Mouse (Mus musculus) forebrain, embryonic 16.5 days (tissue): ENCODE data around the gene Cyp2d34. TPM values are rescaled to one million over a fixed set of nuclear protein-coding genes. Genes with fewer than 3 reads are reported as not detected.

Experiments
- ATAC-seq: fragments of 200-750 bp; cut with Nextera tagmentation; 2 replicates; pipeline ENCODE4 v1.8.0; 2017; ENCODE audit warnings: mild to moderate bottlenecking, moderate library complexity
- H3K27ac ChIP-seq: fragments of 300-500 bp; sonication (generic); 2 replicates; pipeline ENCODE4 v1.5.1; 2014; ENCODE audit warnings: low read length, control low read depth
- H3K27me3 ChIP-seq: fragments of 300-500 bp; sonication (generic); replicated peaks from 2 replicates; pipeline ENCODE4 v1.6.1; 2014; ENCODE audit warnings: low read length; ENCODE audit not compliant: control insufficient read depth, insufficient read depth
- H3K36me3 ChIP-seq: fragments of 300-500 bp; sonication (generic); 2 replicates; pipeline ENCODE4 v1.6.1; 2014; ENCODE audit not compliant: control insufficient read depth, insufficient read depth
- H3K4me1 ChIP-seq: fragments of 300-500 bp; sonication (generic); replicated peaks from 2 replicates; pipeline ENCODE4 v1.6.1; 2014; ENCODE audit warnings: low read length; ENCODE audit not compliant: control insufficient read depth, insufficient read depth
- H3K4me2 ChIP-seq: fragments of 300-500 bp; sonication (generic); 2 replicates; pipeline ENCODE4 v1.6.1; 2014; ENCODE audit warnings: mild to moderate bottlenecking, low read length, control low read depth
- H3K4me3 ChIP-seq: fragments of 300-500 bp; sonication (generic); replicated peaks from 2 replicates; pipeline ENCODE4 v1.5.1; 2014; ENCODE audit warnings: mild to moderate bottlenecking, low read length, control low read depth
- H3K9ac ChIP-seq: fragments of 300-500 bp; sonication (generic); replicated peaks from 2 replicates; pipeline ENCODE4 v1.6.1; 2014; ENCODE audit warnings: low read depth, low read length, control low read depth
- H3K9me3 ChIP-seq: fragments of 300-500 bp; sonication (generic); 2 replicates; pipeline ENCODE4 v1.6.1; 2016; ENCODE audit warnings: low read length; ENCODE audit not compliant: control insufficient read depth
- WGBS: fragments of 180-500 bp; shearing (Covaris S2); extraction: QIAGEN DNeasy Blood & Tissue Kit; methylation state at CpG from one replicate; pipeline ENCODE4 v1.1.7; 2014; 5-methylcytosine and 5-hydroxymethylcytosine counted together
- polyA plus RNA-seq: library from polyadenylated mRNA; unstranded; fragments of >200 nt; fragmentation: Nextera tagmentation; extraction: Ambion mirVana; gene quantifications from 2 replicates; pipeline ENCODE4 v1.2.1, GENCODE M21; 2015

The Cyp2d34 gene
- not detected in 2 replicates for polyA plus RNA-seq

GRCm38 (mm10) chr15:82620531-82621202 is at the start of gene Cyp2d34:
TSS of gene Cyp2d34 (minus strand) at chr15:82620946.
- Histone ChIP-seq H3K27me3 (no peaks in the 10 kb centered on the region), H3K4me2 (no peak within 1 kb of the TSS), H3K27ac (no peak within 1 kb of the TSS), H3K9me3 (no peaks in the 10 kb centered on the region), H3K4me3 (no peak within 1 kb of the TSS), H3K36me3 (no peaks in the 10 kb centered on the region), H3K4me1 (no peaks in the 10 kb centered on the region), H3K9ac (no peak within 1 kb of the TSS)
- WGBS = 87% methylated on average over 7 of the region's 7 CpGs
- no peak for ATAC-seq

DNA sequence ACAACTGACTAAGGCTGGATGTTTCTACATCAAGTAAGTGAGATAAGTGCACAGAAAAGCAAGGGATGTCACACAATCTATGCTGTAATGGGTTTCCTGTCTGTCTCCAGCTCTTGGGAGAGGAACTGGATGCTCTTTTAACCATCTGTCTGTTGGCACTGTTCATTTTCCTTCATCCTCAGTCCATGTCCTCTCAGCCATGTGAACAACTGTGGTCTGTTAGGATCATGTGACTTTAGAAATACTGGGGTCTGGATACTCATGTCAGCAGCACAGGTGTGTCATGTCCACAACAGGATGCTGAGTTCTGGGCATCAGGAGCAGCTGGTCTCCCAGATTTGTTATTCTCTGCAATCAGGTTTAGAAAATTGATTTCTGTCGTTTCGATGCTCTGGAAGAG is 35.6 kb upstream of the Cyp2d34 start:
- no peaks in the 10 kb centered on the region for H3K9me3 ChIP-seq
- H3K4me1 ChIP-seq = no peaks in the 10 kb centered on the region
- no peak overlapping the region for H3K9ac ChIP-seq
- H3K36me3 ChIP-seq = no peaks in the 10 kb centered on the region
- H3K27me3 ChIP-seq = no peaks in the 10 kb centered on the region
- no peak overlapping the region for H3K4me2 ChIP-seq
- 74% methylated on average over 2 of the region's 2 CpGs for WGBS
- no peak for ATAC-seq
- H3K27ac ChIP-seq = no peak overlapping the region
- H3K4me3 ChIP-seq = no peak overlapping the region

DNA sequence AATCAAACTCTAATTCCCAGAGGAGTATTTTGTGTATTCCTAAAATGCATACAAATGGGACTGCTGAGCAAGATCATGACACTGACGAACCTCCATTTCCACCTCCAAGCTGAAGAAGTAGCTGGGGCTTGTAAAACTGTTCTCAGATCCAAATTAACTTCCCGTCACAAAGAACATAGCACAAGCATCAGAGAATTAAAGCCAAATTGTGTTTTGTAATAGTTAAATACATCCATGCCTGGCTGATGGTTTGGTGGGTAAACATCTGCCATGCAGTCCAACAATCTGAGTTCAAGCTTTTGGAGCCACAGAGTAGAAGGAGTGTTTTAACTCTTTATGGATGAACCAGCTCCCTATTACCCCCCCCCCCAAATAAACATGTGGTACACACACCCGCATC is 23.6 kb upstream of the Cyp2d34 start:
- WGBS = 90% methylated on average over 3 of the region's 3 CpGs
- no peaks in the 10 kb centered on the region for H3K9me3 ChIP-seq
- ATAC-seq = no peak
- no peak overlapping the region for H3K27ac ChIP-seq
- H3K4me1 ChIP-seq = no peaks in the 10 kb centered on the region
- H3K36me3 ChIP-seq = no peaks in the 10 kb centered on the region
- no peak overlapping the region for H3K4me3 ChIP-seq
- H3K4me2 ChIP-seq = no peak overlapping the region
- no peaks in the 10 kb centered on the region for H3K27me3 ChIP-seq
- no peak overlapping the region for H3K9ac ChIP-seq

DNA sequence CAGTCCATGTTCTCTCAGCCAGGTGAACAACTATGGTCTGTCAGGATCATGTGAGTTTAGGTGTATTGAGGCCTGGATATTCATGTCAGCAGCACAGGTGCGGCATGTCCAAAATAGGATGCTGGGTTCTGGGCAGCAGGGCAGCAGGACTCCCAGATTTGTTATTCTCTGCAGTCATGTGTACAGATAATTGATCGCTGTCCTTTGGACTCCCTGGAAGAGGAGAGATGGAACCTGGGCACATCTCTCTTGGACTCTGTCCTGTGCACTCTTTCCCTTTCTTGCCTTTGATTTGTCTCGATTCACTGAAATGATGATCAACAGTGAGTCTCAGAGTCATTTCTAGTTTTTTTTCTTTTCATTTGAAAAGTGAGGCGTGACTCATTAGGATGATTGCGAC is 23.0 kb upstream of the Cyp2d34 start:
- Histone ChIP-seq H3K4me1 (no peaks in the 10 kb centered on the region), H3K27me3 (no peaks in the 10 kb centered on the region), H3K36me3 (no peaks in the 10 kb centered on the region), H3K4me3 (no peak overlapping the region), H3K4me2 (no peak overlapping the region), H3K9ac (no peak overlapping the region), H3K27ac (no peak overlapping the region), H3K9me3 (no peaks in the 10 kb centered on the region)
- WGBS = 92% methylated on average over 5 of the region's 5 CpGs
- ATAC-seq = no peak

DNA sequence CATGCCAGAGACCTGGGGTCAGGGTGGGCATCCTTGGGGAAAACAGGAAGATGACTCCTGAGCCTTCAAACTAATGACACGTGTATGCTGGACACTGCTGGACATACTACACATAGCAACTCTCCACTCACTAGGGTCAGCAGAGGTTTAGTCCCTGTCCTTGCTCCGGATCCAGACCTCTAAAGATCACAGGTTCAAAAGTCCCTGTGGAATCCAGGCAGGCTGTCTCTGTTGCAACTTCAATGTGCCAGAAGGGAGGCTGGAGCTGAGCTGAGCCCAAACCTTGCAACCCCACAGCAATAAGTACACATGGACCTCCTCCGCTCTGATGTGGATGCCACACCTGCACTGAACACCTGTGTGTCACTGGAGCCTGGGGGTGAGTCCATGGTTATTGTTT is 22.0 kb upstream of the Cyp2d34 start:
- Histone ChIP-seq H3K9ac (no peak overlapping the region), H3K4me2 (no peak overlapping the region), H3K36me3 (no peaks in the 10 kb centered on the region), H3K4me3 (no peak overlapping the region), H3K27me3 (no peaks in the 10 kb centered on the region), H3K9me3 (no peaks in the 10 kb centered on the region), H3K27ac (no peak overlapping the region), H3K4me1 (no peaks in the 10 kb centered on the region)
- no peak for ATAC-seq
- 82% methylated on average over 3 of the region's 3 CpGs for WGBS

DNA sequence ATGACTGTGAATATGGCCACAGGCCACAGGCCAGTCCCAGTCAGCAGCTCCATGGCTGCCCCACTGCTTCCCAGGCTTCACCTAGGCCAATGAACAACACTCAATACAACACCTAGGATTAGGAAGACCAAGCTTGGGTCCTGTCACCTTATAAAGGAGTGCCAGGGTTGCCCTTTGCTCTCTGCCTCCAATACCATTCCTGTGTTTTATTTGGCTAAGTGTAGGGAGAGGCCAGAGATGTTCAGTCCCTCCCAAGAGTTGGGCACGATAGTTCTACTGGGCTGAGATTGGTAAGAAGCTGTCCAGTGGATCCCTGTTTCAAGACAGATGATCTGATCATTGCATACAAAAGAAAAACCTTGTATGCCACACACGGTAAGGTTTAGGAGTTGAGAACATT is 21.2 kb upstream of the Cyp2d34 start:
- H3K9me3 ChIP-seq = no peaks in the 10 kb centered on the region
- no peak overlapping the region for H3K27ac ChIP-seq
- no peak overlapping the region for H3K4me3 ChIP-seq
- H3K9ac ChIP-seq = no peak overlapping the region
- H3K36me3 ChIP-seq = no peaks in the 10 kb centered on the region
- 85% methylated on average over 2 of the region's 2 CpGs for WGBS
- H3K27me3 ChIP-seq = no peaks in the 10 kb centered on the region
- no peak overlapping the region for H3K4me2 ChIP-seq
- ATAC-seq = no peak
- no peaks in the 10 kb centered on the region for H3K4me1 ChIP-seq

- Histone ChIP-seq H3K9me3 (no peaks in the 10 kb centered on the region), H3K27me3 (no peaks in the 10 kb centered on the region), H3K4me1 (no peaks in the 10 kb centered on the region), H3K4me2 (no peak overlapping the region), H3K36me3 (no peaks in the 10 kb centered on the region), H3K9ac (no peak overlapping the region), H3K4me3 (no peak overlapping the region), H3K27ac (no peak overlapping the region)
- ATAC-seq = no peak
- 89% methylated on average over 5 of the region's 5 CpGs for WGBS
Observed at GRCm38 (mm10) chr15:82641390-82641789, 20.6 kb upstream of the Cyp2d34 start.

GRCm38 (mm10) chr15:82640201-82640600 is 19.5 kb upstream of the Cyp2d34 start:
- WGBS = 93% methylated on average over 7 of the region's 7 CpGs

DNA sequence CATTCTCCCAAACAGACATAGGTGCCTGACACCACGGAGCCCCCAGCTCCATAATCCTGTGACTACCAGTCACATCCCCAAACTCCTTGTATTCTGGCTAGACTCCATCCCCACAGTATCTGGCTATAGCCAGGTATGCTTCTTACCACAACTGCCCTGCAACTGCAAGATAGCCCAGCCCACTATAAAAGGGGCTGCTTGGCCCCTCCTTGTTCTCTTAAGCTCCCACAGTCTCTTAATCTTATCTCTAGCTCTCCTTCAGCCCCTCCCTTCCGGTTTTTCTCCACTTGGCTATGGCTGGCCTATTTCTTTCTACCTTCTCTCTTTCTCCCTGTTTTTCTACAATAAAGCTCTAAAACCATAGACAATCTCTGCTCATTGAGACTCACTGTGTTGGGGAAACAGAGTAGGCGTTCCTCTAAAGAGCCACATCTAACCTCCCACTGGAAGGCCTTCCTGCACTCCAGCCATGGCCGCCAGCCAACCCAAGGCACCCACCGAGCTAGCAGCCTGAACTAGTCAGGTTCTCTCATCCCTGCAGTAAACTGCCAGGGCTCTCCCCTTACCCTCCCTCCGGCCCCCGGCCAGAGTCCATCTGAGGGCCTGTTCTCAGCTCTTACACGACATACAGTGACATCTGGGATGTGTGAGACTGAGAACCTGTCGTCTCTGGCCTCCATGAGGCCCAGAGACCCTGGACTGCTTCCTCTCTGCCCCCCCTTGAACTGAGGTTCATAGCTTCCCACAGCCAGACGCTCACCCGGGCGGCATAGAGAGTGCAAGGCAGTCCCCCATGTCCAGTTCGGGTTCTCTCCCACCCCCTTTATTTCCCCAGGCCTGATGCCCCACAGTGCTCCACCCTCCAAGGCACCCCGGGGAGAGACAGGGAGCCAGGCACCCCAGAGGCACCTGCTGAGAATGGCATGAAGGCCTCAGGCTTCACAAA is 16.7 kb upstream of the Cyp2d34 start:
- no peak overlapping the region for H3K27ac ChIP-seq
- WGBS = 82% methylated on average over 14 of the region's 14 CpGs
- no peaks in the 10 kb centered on the region for H3K36me3 ChIP-seq
- no peak overlapping the region for H3K4me3 ChIP-seq
- H3K9me3 ChIP-seq = no peaks in the 10 kb centered on the region
- no peaks in the 10 kb centered on the region for H3K27me3 ChIP-seq
- no peaks in the 10 kb centered on the region for H3K4me1 ChIP-seq
- ATAC-seq = no peak
- no peak overlapping the region for H3K4me2 ChIP-seq
- no peak overlapping the region for H3K9ac ChIP-seq

More at GRCm38 (mm10) chr15:82640201-82640600, 19.5 kb upstream of the Cyp2d34 start:
- Histone ChIP-seq H3K9me3 (no peaks in the 10 kb centered on the region), H3K9ac (no peak overlapping the region), H3K36me3 (no peaks in the 10 kb centered on the region), H3K4me2 (no peak overlapping the region), H3K4me1 (no peaks in the 10 kb centered on the region), H3K27ac (no peak overlapping the region), H3K4me3 (no peak overlapping the region), H3K27me3 (no peaks in the 10 kb centered on the region)
- no peak for ATAC-seq
